Mouse (Mus musculus): ENCODE results near the gene 4930544D05Rik. TPM values are rescaled to one million over a fixed set of nuclear protein-coding genes. Genes with fewer than 3 reads are reported as not detected.

4930544D05Rik gene
- total RNA-seq, 4 experiments from 2014 or later, result not detected

DNA sequence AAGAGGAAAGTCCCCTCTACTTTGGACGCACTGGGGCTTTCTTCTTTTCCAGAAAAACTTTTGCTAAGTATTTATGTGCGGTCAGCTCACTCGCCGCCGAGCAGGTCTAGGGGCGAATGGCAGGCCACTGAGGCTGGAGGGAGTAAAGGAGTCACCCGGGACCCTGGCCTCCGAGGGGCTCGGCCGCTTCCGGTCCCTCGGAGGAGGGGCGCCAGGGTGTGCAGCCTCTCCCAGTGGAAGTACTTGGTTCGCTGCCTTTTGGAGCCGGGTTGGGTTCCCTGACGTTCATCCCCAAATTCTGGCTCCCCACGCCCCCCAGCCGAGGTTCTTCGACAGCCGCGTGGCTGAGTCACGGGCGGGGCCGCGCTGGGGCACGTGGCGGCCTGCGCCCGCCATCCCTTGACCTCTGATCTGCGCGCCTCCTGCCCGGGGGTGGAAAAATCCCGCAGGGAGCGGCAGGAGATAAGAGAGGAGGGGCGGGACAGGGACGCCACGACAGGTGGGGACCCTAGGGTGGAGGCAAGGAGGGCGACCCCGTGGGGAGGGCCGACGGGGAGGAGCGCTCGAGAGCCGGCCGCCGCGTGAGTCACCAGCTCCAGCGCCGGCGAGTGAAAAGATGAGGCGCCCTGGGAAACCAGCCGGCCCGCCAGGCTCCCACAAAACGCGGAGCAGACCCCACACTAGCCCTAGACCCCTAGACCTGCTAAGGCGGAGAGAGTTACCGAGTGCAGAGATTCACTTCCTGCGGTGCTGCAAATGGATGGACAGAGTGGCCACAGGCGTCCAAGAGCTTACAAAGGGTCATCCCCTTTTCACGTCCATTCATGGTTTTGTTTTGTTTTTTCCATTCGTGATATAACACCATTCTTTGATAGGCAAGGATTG is 40.2 kb downstream of the 4930544D05Rik start:
- DNase-seq (ENCODE audit: low spot score in 2 of 2), result peak; percentile 63 to 64

DNA sequence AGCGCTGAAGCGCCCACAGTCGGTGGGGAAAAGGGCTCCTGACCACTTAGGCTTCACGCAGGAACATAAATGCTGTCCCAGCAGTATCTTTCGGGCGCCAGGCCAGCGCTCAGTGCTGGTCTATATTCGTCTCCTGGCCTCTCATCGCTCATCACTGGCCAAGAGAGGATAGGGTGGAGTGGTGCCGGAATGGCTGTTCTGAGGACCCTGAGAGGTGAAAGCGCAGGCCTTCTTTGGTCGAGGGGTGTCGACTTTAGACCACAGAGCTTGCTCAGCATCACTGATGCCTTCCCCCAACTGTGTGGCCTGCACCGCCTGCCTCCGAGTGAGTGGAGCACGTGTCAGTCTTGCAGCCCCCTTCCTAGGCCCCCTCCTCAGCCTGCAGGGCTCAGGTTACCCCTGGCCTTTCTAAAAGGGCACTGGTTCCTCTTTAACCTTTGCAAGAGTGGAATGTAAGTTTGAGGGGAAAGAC is 40.8 kb downstream of the 4930544D05Rik start:
- DNase-seq (ENCODE audit: low spot score in 2 of 2), result peak; percentile 88 to 93

DNA sequence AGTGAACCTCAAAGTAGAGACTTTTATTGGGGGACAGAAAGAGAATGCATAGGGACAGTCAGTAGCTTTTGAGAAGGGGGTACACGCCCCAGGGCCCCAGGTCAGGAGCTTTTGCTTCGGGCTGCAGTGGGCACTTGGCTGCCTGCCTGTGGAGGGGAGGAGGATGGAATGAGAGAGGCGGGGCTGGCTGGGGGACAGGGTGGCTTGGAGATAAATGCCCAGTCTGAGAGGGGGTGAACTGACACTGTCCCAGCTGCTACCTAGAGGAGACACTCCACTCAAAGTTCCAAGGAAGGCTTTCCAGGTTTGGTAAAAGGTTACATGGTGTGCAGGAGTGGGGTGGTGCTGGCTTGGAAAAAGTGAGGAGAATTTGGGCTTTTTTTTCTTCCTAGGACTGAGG is 41.3 kb downstream of the 4930544D05Rik start, which contains the start of gene Eno3:
Gene Eno3 (plus strand): TSS at position 239 of the 400 bp plus-strand sequence.
- peak in 1 of 2 experiments; percentile 80 for DNase-seq (ENCODE audit: low spot score in 2 of 2)

DNA sequence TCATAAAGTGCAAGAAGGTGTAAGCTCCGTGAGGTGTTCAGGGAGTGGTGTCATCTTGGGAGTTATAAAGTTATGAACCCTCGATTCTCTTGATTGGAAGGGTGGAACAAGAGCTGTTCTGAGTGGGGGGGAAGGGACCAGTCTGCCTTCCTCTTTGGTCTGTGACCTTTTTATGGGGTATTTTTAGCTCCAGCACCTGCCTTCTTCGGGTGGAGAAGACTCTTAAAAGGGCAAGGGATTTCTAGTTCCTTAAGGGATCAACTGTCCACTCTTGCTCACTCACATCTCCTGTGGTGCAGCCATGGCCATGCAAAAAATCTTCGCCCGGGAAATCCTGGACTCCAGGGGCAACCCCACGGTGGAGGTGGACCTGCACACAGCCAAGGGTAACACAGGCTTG is 41.9 kb downstream of the 4930544D05Rik start:
- DNase-seq (ENCODE audit: low spot score in 2 of 2), result no peak

DNA sequence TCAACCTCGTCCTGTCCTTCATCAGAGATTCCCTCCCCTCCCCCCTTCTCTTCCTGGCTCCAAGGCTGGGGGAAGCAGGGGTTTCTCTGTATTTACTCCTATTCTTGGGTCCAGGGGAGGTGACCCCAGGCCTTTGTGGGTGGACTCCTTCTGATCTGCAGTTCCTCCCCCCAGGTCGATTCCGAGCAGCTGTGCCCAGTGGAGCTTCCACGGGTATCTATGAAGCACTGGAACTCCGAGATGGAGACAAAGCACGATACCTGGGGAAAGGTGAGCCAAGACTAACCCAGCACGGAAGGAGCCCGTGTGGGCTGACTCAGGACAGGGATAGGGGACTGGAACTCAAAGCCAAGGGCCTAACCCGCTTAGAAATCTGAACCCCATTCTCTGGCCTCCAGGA is 42.3 kb downstream of the 4930544D05Rik start:
- DNase-seq (ENCODE audit: low spot score in 2 of 2), result no peak

DNA sequence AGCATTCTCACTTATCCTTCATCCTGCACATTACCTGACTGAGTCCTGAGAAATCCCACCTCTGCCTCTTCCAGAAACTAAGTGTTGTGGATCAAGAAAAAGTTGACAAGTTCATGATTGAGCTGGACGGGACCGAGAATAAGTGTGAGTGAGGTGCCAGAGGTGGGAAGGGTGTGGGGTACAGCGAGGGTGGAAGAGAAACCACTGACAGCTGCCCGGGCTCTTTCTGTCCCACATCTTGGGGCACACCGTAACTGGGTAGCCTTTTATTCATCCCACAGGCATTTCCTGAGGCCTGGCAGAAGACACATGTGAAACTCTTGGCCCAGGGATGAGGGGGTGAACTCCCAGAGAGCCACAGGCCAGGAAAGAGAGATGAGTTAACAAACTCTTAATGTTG is 42.9 kb downstream of the 4930544D05Rik start:
- DNase-seq (ENCODE audit: low spot score in 2 of 2), result no peak

DNA sequence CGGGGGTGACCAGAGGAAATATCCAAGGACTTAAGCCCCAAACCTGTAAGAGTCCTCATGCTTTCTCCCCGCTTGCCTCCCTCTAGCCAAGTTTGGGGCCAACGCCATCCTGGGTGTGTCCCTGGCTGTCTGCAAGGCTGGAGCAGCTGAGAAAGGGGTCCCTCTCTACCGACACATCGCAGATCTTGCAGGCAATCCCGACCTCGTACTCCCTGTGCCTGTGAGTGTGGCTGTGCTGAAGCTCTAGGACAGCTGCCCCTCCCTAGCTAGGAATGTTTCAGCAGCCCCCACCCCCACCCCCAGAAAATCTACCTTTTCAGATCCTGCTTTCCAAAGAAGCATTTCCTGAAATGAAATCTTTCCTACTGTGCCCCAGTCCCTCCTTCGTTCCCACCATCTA is 43.3 kb downstream of the 4930544D05Rik start:
- DNase-seq (ENCODE audit: low spot score in 2 of 2), result no peak

DNA sequence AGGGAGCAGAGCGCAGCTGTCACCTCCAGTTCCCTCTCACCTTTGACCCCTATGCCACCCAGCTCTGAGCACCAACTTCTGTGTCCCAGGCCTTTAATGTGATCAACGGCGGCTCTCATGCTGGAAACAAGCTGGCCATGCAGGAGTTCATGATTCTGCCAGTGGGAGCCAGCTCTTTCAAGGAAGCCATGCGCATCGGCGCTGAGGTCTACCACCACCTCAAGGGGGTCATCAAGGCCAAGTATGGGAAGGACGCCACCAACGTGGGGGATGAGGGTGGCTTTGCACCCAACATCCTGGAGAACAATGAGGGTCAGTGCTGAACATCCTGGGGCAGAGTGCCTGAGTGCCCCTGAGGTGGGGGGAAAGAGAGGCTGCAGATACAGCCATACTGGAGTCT is 44.9 kb downstream of the 4930544D05Rik start:
- no peak for DNase-seq (ENCODE audit: low spot score in 2 of 2)

DNA sequence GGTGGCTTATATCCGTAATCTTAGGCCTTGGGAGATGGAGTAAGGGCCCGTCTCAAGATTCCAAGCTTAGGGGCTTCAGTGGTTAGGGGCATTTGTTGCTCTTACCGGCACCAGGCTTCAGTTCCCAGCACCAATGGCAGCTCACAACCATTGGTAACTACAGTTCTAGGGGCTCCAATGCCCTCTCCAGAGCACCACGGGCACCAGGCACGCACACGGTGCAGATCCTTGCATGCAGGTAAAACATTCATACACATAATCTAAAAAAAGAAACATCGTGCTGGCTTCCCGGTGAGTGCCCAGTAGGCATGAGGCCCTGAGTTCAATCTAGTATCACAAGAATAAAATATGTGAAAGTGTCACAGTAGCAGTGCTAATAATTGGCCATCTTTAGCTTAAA is 47.5 kb downstream of the 4930544D05Rik start:
- DNase-seq (ENCODE audit: low spot score in 2 of 2), result no peak

DNA sequence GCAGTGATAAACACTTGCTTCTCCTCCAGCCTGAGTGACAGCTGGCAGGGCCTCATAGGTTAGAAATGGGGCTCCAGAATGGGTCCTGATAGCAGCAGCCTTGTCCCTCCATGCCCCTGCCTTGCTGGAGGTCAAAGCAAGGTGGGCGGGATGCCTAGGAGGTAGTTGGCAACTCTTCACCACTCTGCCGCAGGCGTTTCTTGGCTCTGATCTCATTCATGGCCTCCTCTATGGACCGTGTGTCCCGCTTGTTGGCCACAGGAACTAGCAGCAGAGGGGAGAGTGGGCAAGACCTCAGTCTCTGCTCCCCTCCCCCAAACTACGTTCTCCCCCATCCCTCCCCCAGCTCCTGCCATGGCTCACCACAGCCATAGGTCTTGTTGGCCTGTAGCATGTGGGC is 48.3 kb downstream of the 4930544D05Rik start:
- peak in 1 of 2 experiments; percentile 67 for DNase-seq (ENCODE audit: low spot score in 2 of 2)

DNA sequence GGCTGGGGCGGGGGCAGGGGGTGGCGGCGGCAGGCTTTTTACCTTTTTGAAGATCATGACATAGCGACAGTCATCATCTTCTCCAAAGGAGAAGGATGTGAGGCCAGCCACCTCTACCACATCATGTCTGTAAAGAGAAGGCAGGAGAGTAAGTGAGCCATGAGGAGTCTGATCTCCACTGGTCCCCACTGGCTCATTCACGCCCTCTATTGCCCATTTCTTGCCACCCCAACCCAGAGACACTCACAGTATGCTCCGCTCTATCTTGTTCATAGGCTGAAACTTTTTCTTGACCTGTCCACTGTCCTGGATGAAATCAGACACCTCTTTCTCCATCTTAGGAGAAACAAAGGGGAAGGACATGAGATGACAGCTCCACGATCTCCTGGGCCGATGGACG is 49.1 kb downstream of the 4930544D05Rik start:
- DNase-seq (ENCODE audit: low spot score in 2 of 2), result no peak

Other genes with a start within 250 kb of the 4930544D05Rik start
- 10 to 100 TPM; 19.6 to 23.3 (median 20.6) TPM for gene Pelp1, start 205.8 kb upstream of the 4930544D05Rik start, total RNA-seq (2022)
- 1 to 10 TPM; 5.9 to 9.2 (median 7.4) TPM for gene Arrb2, start 183.2 kb upstream of the 4930544D05Rik start, total RNA-seq (2022)
- 1 to 10 TPM; 4.1 to 5.3 (median 4.6) TPM for gene Med11, start 163.9 kb upstream of the 4930544D05Rik start, total RNA-seq (2022)
- under 1 TPM in 3 of 4 experiments, not detected in 1; 0.10 to 0.48 (median 0.31) TPM for gene Zmynd15, start 156.4 kb upstream of the 4930544D05Rik start, total RNA-seq (2022)
- under 1 TPM; 0.54 to 0.75 (median 0.63) TPM for gene Cxcl16, start 155.9 kb upstream of the 4930544D05Rik start, total RNA-seq (2022)
- not detected for gene Tm4sf5, start 110.6 kb upstream of the 4930544D05Rik start, total RNA-seq (2022)
- gene Vmo1, start 101.2 kb upstream of the 4930544D05Rik start, total RNA-seq (2022), result not detected
- not detected for gene Gltpd2, start 96.7 kb upstream of the 4930544D05Rik start, total RNA-seq (2022)
- 100 to 1,000 TPM; 258 to 280 (median 265) TPM for gene Psmb6, start 90.5 kb upstream of the 4930544D05Rik start, total RNA-seq (2022)
- gene Gm40193, start 82.9 kb upstream of the 4930544D05Rik start, total RNA-seq (2022), result not detected
- gene Pld2, start 75.8 kb upstream of the 4930544D05Rik start, total RNA-seq (2022), result 10 to 100 TPM; 15.3 to 17.8 (median 15.4) TPM
- gene Mink1, start 53.0 kb upstream of the 4930544D05Rik start, total RNA-seq (2022), result 10 to 100 TPM; 32.5 to 38.7 (median 33.7) TPM
- gene Chrne, start 3.4 kb downstream of the 4930544D05Rik start, total RNA-seq (2022), result 10 to 100 TPM; 11.2 to 20.5 (median 14.7) TPM
- not detected for gene Gp1ba, start 23.3 kb downstream of the 4930544D05Rik start, total RNA-seq (2022)
- gene Rnf167, start 31.4 kb downstream of the 4930544D05Rik start, total RNA-seq (2022), result 10 to 100 TPM; 34.9 to 41.1 (median 38.1) TPM
- 100 to 1,000 TPM; 276 to 326 (median 293) TPM for gene Slc25a11, start 31.6 kb downstream of the 4930544D05Rik start, total RNA-seq (2022)
- 100 to 1,000 TPM; 218 to 265 (median 251) TPM for gene Pfn1, start 38.8 kb downstream of the 4930544D05Rik start, total RNA-seq (2022)
- gene Eno3, start 41.4 kb downstream of the 4930544D05Rik start, total RNA-seq (2022), result 1,000 to 10,000 TPM; 7,027 to 9,270 (median 7,380) TPM
- gene Spag7, start 53.6 kb downstream of the 4930544D05Rik start, total RNA-seq (2022), result 10 to 100 TPM; 77.0 to 99.5 (median 81.7) TPM
- 10 to 100 TPM; 35.2 to 43.1 (median 39.3) TPM for gene Camta2, start 72.3 kb downstream of the 4930544D05Rik start, total RNA-seq (2022)
- gene Inca1, start 84.3 kb downstream of the 4930544D05Rik start, total RNA-seq (2022), result 1 to 10 TPM; 4.1 to 5.6 (median 4.3) TPM
- gene Kif1c, start 84.7 kb downstream of the 4930544D05Rik start, total RNA-seq (2022), result 100 to 1,000 TPM; 605 to 698 (median 679) TPM
- 10 to 100 TPM; 12.5 to 14.8 (median 13.5) TPM for gene Zfp3, start 148.4 kb downstream of the 4930544D05Rik start, total RNA-seq (2022)
- gene Scimp, start 196.7 kb downstream of the 4930544D05Rik start, total RNA-seq (2022), result not detected
- gene Rabep1, start 228.9 kb downstream of the 4930544D05Rik start, total RNA-seq (2022), result 10 to 100 TPM; 36.0 to 42.2 (median 41.6) TPM

All from gastrocnemius, adult 8-10 months (tissue).